Comparison of ENCODE assay signal across 8 mouse cellular contexts in the genomic region with DNA sequence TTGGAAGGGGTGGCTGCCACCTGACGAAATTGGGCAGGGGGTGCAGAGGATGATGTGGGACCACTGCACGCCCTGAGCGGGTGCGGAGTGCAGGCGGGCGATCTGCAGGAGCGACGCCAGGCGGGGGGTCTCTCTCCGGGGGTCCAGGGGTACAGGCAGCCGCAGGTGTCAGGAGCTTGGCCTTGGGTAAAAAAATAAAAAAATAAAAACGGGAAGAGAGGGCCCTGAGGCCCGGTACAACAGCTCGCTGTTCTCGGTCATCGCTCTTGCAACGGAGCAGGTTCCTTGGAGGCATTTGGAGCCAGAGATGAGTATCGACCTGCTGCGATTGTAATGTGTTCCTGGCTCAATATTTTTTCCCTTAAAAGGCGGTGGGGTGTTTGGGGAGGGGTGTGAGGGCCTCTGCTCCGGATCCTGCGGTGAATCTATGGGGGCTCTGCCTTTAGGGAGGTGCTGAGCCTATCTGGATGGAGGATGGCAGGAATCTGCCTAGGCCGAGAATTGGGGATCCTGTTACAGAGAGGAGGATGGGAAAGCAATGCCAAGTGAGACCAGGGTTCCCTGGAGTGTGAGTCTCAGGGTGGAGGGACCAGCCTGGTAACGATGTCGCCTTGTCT. TPM values are rescaled to one million over a fixed set of nuclear protein-coding genes. Genes with fewer than 3 reads are reported as not detected.
DNase-seq lines count a peak whose midpoint lies in the region; ATAC-seq and TF ChIP-seq lines count a peak whose summit lies in the region.

No protein-coding gene starts in this region.

- H3K4me3 ChIP-seq in gastrocnemius, adult 2 months: peak overlapping the region; percentile 81
- H3K4me3 ChIP-seq in thymus, adult 2 months (ENCODE audit: control insufficient read depth, insufficient read depth, low read length): peak overlapping the region; percentile 44; the same call in 1 of the 2 replicates
- H3K4me3 ChIP-seq in hindbrain, embryonic 12.5 days: peak overlapping the region; percentile 77
- peak overlapping the region; percentile 11 to 48; a peak in 3 of 4 replicates for H3K4me3 ChIP-seq in liver, embryonic 14.5 days (ENCODE audit: insufficient read depth in 1 of 2, low read depth in 2 of 2, low read length in 2 of 2)
- peak overlapping the region; percentile 62 for H3K4me3 ChIP-seq in stomach, postnatal 0 days (ENCODE audit: low read depth, low read length)

- H3K27ac ChIP-seq in gastrocnemius, adult 2 months: peak overlapping the region; percentile 40; the same call in 1 of the 2 replicates
- no peak overlapping the region for H3K27ac ChIP-seq in thymus, adult 2 months (ENCODE audit: control insufficient read depth, insufficient read depth, low read length)
- H3K27ac ChIP-seq in hindbrain, embryonic 12.5 days: peak overlapping the region; percentile 60
- H3K27ac ChIP-seq in liver, embryonic 14.5 days: no peak overlapping the region
- no peak overlapping the region for H3K27ac ChIP-seq in stomach, postnatal 0 days (replicated peaks)

- TF ChIP-seq POLR2A in thymus, adult 2 months (IDR thresholded peaks at IDR 0.05; ENCODE audit: control insufficient read depth, extremely low read depth, insufficient read depth, low read length, poor library complexity): no peak

- no peak for TF ChIP-seq EP300 in liver, embryonic 14.5 days (IDR thresholded peaks at IDR 0.05; ENCODE audit: low read depth)
- TF ChIP-seq EP300 in stomach, postnatal 0 days (optimal IDR thresholded peaks at IDR 0.05): no peak

- peaks cover 4% of the 10 kb centered on the region; the same call in 1 of the 2 replicates for H3K4me1 ChIP-seq in thymus, adult 2 months (replicated peaks; ENCODE audit: control insufficient read depth, insufficient read depth, low read length)
- peaks cover 25% of the 10 kb centered on the region for H3K4me1 ChIP-seq in hindbrain, embryonic 12.5 days
- H3K4me1 ChIP-seq in liver, embryonic 14.5 days (replicated peaks; ENCODE audit: control insufficient read depth in 2 of 2, insufficient read depth in 2 of 2, low read length in 1 of 2): peaks cover 0 to 4% of the 10 kb centered on the region in 2 experiments; a peak in 2 of 4 replicates
- H3K4me1 ChIP-seq in stomach, postnatal 0 days (replicated peaks; ENCODE audit: control insufficient read depth, insufficient read depth): no peaks in the 10 kb centered on the region

- 23% methylated on average over 25 of the region's 25 CpGs for WGBS in thymus, adult 2 months
- WGBS in hindbrain, embryonic 12.5 days: 2% methylated on average over 25 of the region's 25 CpGs
- 10% methylated on average over 25 of the region's 25 CpGs for WGBS in liver, embryonic 14.5 days (ENCODE audit: insufficient replicate concordance)
- WGBS in stomach, postnatal 0 days: 8% methylated on average over 25 of the region's 25 CpGs

- ATAC-seq in hindbrain, embryonic 12.5 days (ENCODE audit: low FRiP score): no peak; the same call in 1 of the 2 replicates
- ATAC-seq in liver, embryonic 14.5 days (ENCODE audit: insufficient read depth): no peak
- ATAC-seq in stomach, postnatal 0 days (ENCODE audit: low FRiP score, low TSS enrichment): peak; percentile 28; the same call in 1 of the 2 replicates
- no peak for ATAC-seq in erythroid progenitor cell, adult 5-6 weeks (replicated peaks; ENCODE audit: low FRiP score, poor library complexity, severe bottlenecking)

- DNase-seq in gastrocnemius, adult 2 months: no peak
- DNase-seq in gastrocnemius, adult 8-10 months (ENCODE audit: low spot score in 2 of 2): no peak
- no peak for DNase-seq in thymus, adult 2 months
- DNase-seq in thymus, postnatal 36 days: no peak
- DNase-seq in liver, embryonic 14.5 days (ENCODE audit: low read depth in 3 of 3, low spot score in 3 of 3): no peak
- no peak for DNase-seq in stomach, postnatal 0 days (ENCODE audit: low spot score)

- TF ChIP-seq CTCF in gastrocnemius, adult 2 months (IDR thresholded peaks at IDR 0.05): no peak
- no peak for TF ChIP-seq CTCF in thymus, adult 2 months (IDR thresholded peaks at IDR 0.05; ENCODE audit: borderline replicate concordance, control insufficient read depth, extremely low read depth, insufficient read depth, low read length, poor library complexity)
- TF ChIP-seq CTCF in liver, embryonic 14.5 days (IDR thresholded peaks at IDR 0.05; ENCODE audit: low read depth): no peak
- no peak for TF ChIP-seq CTCF in stomach, postnatal 0 days (IDR thresholded peaks at IDR 0.05; ENCODE audit: low read depth)

- H3K27me3 ChIP-seq in thymus, adult 2 months (ENCODE audit: control insufficient read depth, insufficient read depth, low read length): no peaks in the 10 kb centered on the region
- H3K27me3 ChIP-seq in hindbrain, embryonic 12.5 days: peaks cover 31% of the 10 kb centered on the region
- peaks cover 7% of the 10 kb centered on the region for H3K27me3 ChIP-seq in liver, embryonic 14.5 days (ENCODE audit: control insufficient read depth, insufficient read depth, low read length)
- H3K27me3 ChIP-seq in stomach, postnatal 0 days (ENCODE audit: control insufficient read depth, insufficient read depth, low read length): no peaks in the 10 kb centered on the region

- H3K9ac ChIP-seq in hindbrain, embryonic 12.5 days: peak overlapping the region; percentile 80
- H3K9ac ChIP-seq in liver, embryonic 14.5 days (replicated peaks): no peak overlapping the region
- H3K9ac ChIP-seq in stomach, postnatal 0 days (ENCODE audit: low read length): peak overlapping the region; percentile 55

- peak overlapping the region; percentile 94 for H3K4me2 ChIP-seq in hindbrain, embryonic 12.5 days (replicated peaks)
- H3K4me2 ChIP-seq in liver, embryonic 14.5 days (ENCODE audit: low read depth): peak overlapping the region; percentile 58
- peak overlapping the region; percentile 96 for H3K4me2 ChIP-seq in stomach, postnatal 0 days (replicated peaks; ENCODE audit: low read depth)

- no peaks in the 10 kb centered on the region for H3K36me3 ChIP-seq in thymus, adult 2 months (ENCODE audit: control insufficient read depth, insufficient read depth, low read length)
- no peaks in the 10 kb centered on the region for H3K36me3 ChIP-seq in hindbrain, embryonic 12.5 days
- H3K36me3 ChIP-seq in liver, embryonic 14.5 days (replicated peaks; ENCODE audit: control insufficient read depth, insufficient read depth, low read depth): no peaks in the 10 kb centered on the region
- H3K36me3 ChIP-seq in stomach, postnatal 0 days (ENCODE audit: control insufficient read depth, insufficient read depth, low read length): no peaks in the 10 kb centered on the region

- intact Hi-C loops in gastrocnemius, adult 2 months (cut with DNase I): no loop called here

- H3K9me3 ChIP-seq in hindbrain, embryonic 12.5 days (replicated peaks): no peaks in the 10 kb centered on the region
- no peaks in the 10 kb centered on the region for H3K9me3 ChIP-seq in liver, embryonic 14.5 days (ENCODE audit: control insufficient read depth, low read length)
- no peaks in the 10 kb centered on the region for H3K9me3 ChIP-seq in stomach, postnatal 0 days (ENCODE audit: control insufficient read depth, low read length)

RNA-seq across cellular contexts. Expression of a gene that starts 0.8 kb away (rescaled TPM):
- under 1 TPM; 0.10 to 0.22 TPM for total RNA-seq in gastrocnemius, adult 2 months (2021)
- under 1 TPM; 0.19 to 0.94 (median 0.37) TPM for total RNA-seq in gastrocnemius, adult 8-10 months (2022)
- 0.42 and 0.58 TPM in 2 replicates for polyA plus RNA-seq in thymus, adult 2 months (2012; rRNA removed)
- 26.5 and 27.9 TPM in 2 replicates for polyA plus RNA-seq in hindbrain, embryonic 12.5 days (2016; fragmentation: Nextera tagmentation; extraction: Ambion mirVana)
- polyA plus RNA-seq in liver, embryonic 14.5 days (2012; rRNA removed): 2.1 and 2.2 TPM in 2 replicates
- polyA plus RNA-seq in liver, embryonic 14.5 days (2014; fragmentation: Nextera tagmentation; extraction: Ambion mirVana): 2.5 and 3.9 TPM in 2 replicates
- 3.4 and 3.9 TPM in 2 replicates for polyA plus RNA-seq in stomach, postnatal 0 days (2015; fragmentation: Nextera tagmentation; extraction: Ambion mirVana)
- total RNA-seq in erythroid progenitor cell, adult 5-6 weeks (2015; ENCODE audit: low replicate concordance): not detected in 2 replicates
- total RNA-seq in erythroid progenitor cell, adult 5-6 weeks (2017; ENCODE audit: low replicate concordance): 0.38 TPM in 1 of 2 replicates, not detected in the other

Comparison
In these comparisons a context has a peak if more than half of its experiments do, and no peak if none do; other contexts are left out.
1. H3K27ac ChIP-seq: peak in gastrocnemius, adult 2 months (single experiment) and hindbrain, embryonic 12.5 days (single experiment); none in thymus, adult 2 months (single experiment), liver, embryonic 14.5 days (single experiment) and stomach, postnatal 0 days (single experiment).
2. H3K4me3 ChIP-seq: peak in every context shown above with its lines; median percentile 81 in gastrocnemius, adult 2 months; 77 in hindbrain, embryonic 12.5 days; 62 in stomach, postnatal 0 days; 44 in thymus, adult 2 months; 30 in liver, embryonic 14.5 days.
3. Peak in every context shown above with its lines, with median percentiles within 50 percentile points of each other: H3K4me2 ChIP-seq.